Mouse (Mus musculus): ENCODE data around the gene Hivep3.

GRCm38 (mm10) chr4:120011788-120012187 lies 278.2 kb downstream of the Hivep3 start:
- TF ChIP-seq USF1 (IDR thresholded peaks at IDR 0.05; ENCODE audit: low read depth, low read length) = no peak
- no peak for TF ChIP-seq CTCF (IDR thresholded peaks at IDR 0.05 in 2 of 3, conservative IDR thresholded peaks at IDR 0.05 in 1 of 3; ENCODE audit: control insufficient read depth in 1 of 3, insufficient read depth in 1 of 3, low read depth in 2 of 3, low read length in 3 of 3, poor library complexity in 1 of 3, severe bottlenecking in 1 of 3)
- TF ChIP-seq RAD21 (IDR thresholded peaks at IDR 0.05; ENCODE audit: low read depth, low read length) = no peak
- no peak for TF ChIP-seq GATA1 (IDR thresholded peaks at IDR 0.05; ENCODE audit: low read depth, low read length)

All from MEL (cell line).